Mouse (Mus musculus): Measurements from ENCODE around the gene 2610318N02Rik.

- no peak for TF ChIP-seq CTCF (IDR thresholded peaks at IDR 0.05; ENCODE audit: low read depth, low read length)
- TF ChIP-seq POLR2A (IDR thresholded peaks at IDR 0.05; ENCODE audit: extremely low read depth, insufficient read depth, low read length), result no peak
These were observed 57.4 kb downstream of the 2610318N02Rik start for GRCm38 (mm10) chr16:17067552-17067951.
